Mouse (Mus musculus): ENCODE results near the gene Tmprss9. TPM values are rescaled to one million over a fixed set of nuclear protein-coding genes. Genes with fewer than 3 reads are reported as not detected.

Tmprss9 gene
- polyA plus RNA-seq (2012; rRNA removed), result 2.0 and 2.7 TPM in 2 replicates

DNA sequence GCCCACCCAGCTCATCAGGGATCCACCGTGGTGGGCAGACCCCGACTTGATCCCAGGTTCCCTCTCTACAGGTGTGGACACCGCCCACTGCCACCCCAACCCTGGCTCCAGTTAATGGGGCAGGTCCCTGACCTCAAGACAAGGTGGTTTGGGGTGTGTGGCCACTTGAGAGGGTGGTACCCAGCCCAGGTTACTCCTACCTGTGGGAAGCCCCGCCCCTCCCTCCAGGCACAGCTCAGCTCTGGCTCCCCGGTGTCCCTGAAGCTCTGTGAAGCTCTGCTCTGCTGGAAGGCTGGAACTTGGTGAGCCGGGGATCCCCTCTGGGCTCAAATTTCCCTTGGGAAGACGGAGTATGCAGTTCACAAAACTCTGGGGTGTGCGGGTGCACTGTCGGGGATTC, at the start of gene Tmprss9:
Gene Tmprss9 (plus strand): TSS at position 268 of the 400 bp plus-strand sequence.
- TF ChIP-seq CTCF (IDR thresholded peaks at IDR 0.05; ENCODE audit: control insufficient read depth, insufficient read depth, insufficient replicate concordance, low read depth, low read length), result no peak
- TF ChIP-seq POLR2A (IDR thresholded peaks at IDR 0.05; ENCODE audit: control insufficient read depth, low read depth, low read length), result no peak
- no peaks in the 10 kb centered on the region for H3K27me3 ChIP-seq (ENCODE audit: control insufficient read depth, insufficient read depth, low read length)
- no peak within 1 kb of the TSS for H3K27ac ChIP-seq (ENCODE audit: control insufficient read depth, insufficient read depth, low read depth, low read length)

DNA sequence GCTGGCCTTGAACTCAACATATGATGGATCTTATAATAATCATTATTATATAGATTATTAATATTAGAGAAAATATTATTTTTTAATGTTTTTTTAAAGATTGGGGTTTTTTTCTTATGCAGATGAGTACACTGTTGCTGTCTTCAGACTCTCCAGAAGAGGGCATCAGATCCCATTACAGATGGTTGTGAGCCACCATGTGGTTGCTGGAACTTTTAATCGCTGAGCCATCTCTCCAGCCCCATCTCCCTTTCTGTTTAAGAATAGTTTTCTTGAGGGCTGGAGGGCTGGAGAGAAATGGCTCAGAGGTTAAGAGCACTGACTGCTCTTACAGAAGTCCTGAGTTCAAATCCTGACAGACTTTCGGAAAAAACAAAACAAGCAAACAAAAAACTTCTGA, 49.7 kb upstream of the Tmprss9 start:
- H3K4me1 ChIP-seq (ENCODE audit: control insufficient read depth, insufficient read depth, low read length), result peaks cover 6% of the 10 kb centered on the region
- no peaks in the 10 kb centered on the region for H3K27me3 ChIP-seq (ENCODE audit: control insufficient read depth, insufficient read depth, low read length)
- no peak for TF ChIP-seq POLR2A (IDR thresholded peaks at IDR 0.05; ENCODE audit: control insufficient read depth, low read depth, low read length)
- no peak overlapping the region for H3K4me3 ChIP-seq (ENCODE audit: control insufficient read depth, low read depth, low read length)
- H3K27ac ChIP-seq (ENCODE audit: control insufficient read depth, insufficient read depth, low read depth, low read length), result no peak overlapping the region
- H3K36me3 ChIP-seq (ENCODE audit: control insufficient read depth, insufficient read depth, low read length), result no peaks in the 10 kb centered on the region

More for the DNA sequence above, at the start of gene Tmprss9:
- no peaks in the 10 kb centered on the region for H3K36me3 ChIP-seq (ENCODE audit: control insufficient read depth, insufficient read depth, low read length)
- H3K4me1 ChIP-seq (ENCODE audit: control insufficient read depth, insufficient read depth, low read length), result no peaks in the 10 kb centered on the region
- no peak within 1 kb of the TSS for H3K4me3 ChIP-seq (ENCODE audit: control insufficient read depth, low read depth, low read length)

DNA sequence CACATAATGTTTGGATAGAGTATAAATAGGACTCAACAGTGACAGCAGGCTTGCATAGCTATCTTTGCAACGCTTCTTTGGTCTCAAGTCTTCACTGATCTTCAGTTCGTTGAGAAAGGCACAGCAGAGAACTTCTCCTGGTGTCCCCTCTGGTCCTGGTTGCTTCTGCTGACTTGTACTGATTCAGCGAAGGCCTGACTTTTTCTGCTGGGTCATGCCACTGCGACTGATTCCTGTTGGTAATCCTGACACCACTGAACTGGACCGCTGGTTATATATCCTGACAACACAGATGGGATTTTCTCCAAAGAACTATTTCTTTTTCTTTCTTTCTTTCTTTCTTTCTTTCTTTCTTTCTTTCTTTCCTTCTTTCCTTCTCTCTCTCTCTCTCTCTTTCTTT, 49.1 kb upstream of the Tmprss9 start:
- H3K27me3 ChIP-seq (ENCODE audit: control insufficient read depth, insufficient read depth, low read length), result no peaks in the 10 kb centered on the region
- no peak overlapping the region for H3K27ac ChIP-seq (ENCODE audit: control insufficient read depth, insufficient read depth, low read depth, low read length)
- no peak overlapping the region for H3K4me3 ChIP-seq (ENCODE audit: control insufficient read depth, low read depth, low read length)
- peaks cover 6% of the 10 kb centered on the region for H3K4me1 ChIP-seq (ENCODE audit: control insufficient read depth, insufficient read depth, low read length)
- TF ChIP-seq CTCF (IDR thresholded peaks at IDR 0.05; ENCODE audit: control insufficient read depth, insufficient read depth, insufficient replicate concordance, low read depth, low read length), result no peak
- no peaks in the 10 kb centered on the region for H3K36me3 ChIP-seq (ENCODE audit: control insufficient read depth, insufficient read depth, low read length)

DNA sequence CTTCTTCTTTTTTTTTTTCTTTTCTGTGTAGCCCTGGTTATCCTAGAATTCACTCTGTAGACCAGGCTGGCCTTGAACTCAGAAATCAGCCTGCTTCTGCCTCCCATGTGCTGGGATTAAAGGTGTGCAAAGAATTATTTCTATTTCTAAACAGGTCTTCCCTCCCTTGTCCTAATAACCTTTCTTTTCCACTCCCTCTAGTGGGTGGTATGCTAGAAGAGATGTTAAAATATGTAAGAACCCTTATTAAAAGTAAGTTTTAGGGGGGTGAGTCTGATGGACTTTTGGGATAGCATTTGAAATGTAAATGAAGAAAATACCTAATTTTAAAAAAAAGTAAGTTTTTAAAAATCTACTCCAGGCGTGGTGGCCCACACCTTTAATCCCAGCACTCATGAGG, 48.3 kb upstream of the Tmprss9 start:
- Histone ChIP-seq H3K4me1 (ENCODE audit: control insufficient read depth, insufficient read depth, low read length) (peaks cover 8% of the 10 kb centered on the region), H3K36me3 (ENCODE audit: control insufficient read depth, insufficient read depth, low read length) (no peaks in the 10 kb centered on the region), H3K4me3 (ENCODE audit: control insufficient read depth, low read depth, low read length) (no peak overlapping the region), H3K27ac (ENCODE audit: control insufficient read depth, insufficient read depth, low read depth, low read length) (no peak overlapping the region), H3K27me3 (ENCODE audit: control insufficient read depth, insufficient read depth, low read length) (no peaks in the 10 kb centered on the region)
- TF ChIP-seq CTCF (IDR thresholded peaks at IDR 0.05; ENCODE audit: control insufficient read depth, insufficient read depth, insufficient replicate concordance, low read depth, low read length) (no peak), POLR2A (IDR thresholded peaks at IDR 0.05; ENCODE audit: control insufficient read depth, low read depth, low read length) (no peak)

DNA sequence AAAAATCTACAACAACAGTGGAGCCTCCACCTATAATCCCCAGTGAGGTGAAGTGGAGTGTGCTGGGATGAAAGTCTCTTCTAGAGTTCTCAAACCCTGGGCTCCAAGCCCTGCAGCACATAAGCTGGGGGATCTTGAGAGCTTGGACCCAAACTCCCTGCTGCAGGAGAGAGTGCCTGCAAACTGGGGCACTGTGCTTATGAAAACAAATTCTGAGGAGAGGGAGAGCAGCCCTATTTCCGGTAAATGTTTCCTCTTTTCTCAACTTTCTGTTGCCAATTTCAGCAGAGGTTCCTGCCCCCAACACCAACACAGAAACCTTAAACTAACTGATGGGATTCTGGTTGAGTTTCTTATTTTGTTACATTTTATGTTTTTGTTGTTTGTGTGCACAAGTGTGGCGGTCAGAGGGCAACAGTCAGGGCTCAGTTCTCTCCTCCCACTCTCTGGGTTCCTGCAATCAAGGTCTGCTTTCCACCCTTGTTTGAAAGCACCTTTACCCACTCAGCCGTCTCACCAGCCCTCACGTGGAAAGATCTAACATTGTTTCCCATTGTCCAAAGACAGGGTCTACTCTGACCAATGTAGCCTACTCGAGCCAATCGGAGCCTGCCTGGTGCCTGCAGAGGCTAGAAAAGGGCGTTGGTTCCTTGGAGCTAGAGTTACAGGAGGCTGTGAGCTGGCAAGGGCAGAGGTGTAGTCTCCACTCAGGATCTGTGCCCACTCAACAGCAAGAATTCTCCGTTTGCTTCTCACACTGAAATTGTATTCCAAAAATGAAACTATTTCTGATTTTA, 47.6 kb upstream of the Tmprss9 start:
- H3K27ac ChIP-seq (ENCODE audit: control insufficient read depth, insufficient read depth, low read depth, low read length), result peak overlapping the region; percentile 51
- H3K4me1 ChIP-seq (ENCODE audit: control insufficient read depth, insufficient read depth, low read length), result peaks cover 8% of the 10 kb centered on the region
- H3K27me3 ChIP-seq (ENCODE audit: control insufficient read depth, insufficient read depth, low read length), result no peaks in the 10 kb centered on the region
- peak overlapping the region; percentile 61 for H3K4me3 ChIP-seq (ENCODE audit: control insufficient read depth, low read depth, low read length)
- no peaks in the 10 kb centered on the region for H3K36me3 ChIP-seq (ENCODE audit: control insufficient read depth, insufficient read depth, low read length)
- TF ChIP-seq CTCF (IDR thresholded peaks at IDR 0.05; ENCODE audit: control insufficient read depth, insufficient read depth, insufficient replicate concordance, low read depth, low read length), result no peak
- 0 out of 2 replicates have a peak, but pooled peaks have one; percentile 26 for TF ChIP-seq POLR2A (IDR thresholded peaks at IDR 0.05; ENCODE audit: control insufficient read depth, low read depth, low read length)

DNA sequence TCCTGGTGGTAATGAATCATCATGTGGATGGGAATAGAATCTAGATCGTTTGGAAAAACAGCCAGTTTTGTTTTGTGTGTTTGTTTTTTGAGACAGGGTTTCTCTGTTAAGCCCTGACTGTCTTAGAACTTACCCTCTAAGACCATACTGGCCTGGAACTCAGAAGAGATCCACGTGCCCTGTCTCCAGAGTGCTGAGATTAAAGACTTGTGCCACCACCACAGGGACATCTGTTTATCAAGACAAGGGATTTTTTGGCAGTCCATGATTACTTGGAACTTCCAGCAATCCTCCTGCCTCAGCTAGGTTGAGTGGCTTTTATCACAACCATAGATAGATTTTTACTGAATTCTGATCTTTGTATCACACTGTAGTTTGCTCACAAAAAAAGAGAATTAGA, 46.8 kb upstream of the Tmprss9 start:
- peaks cover 8% of the 10 kb centered on the region for H3K4me1 ChIP-seq (ENCODE audit: control insufficient read depth, insufficient read depth, low read length)
- H3K27me3 ChIP-seq (ENCODE audit: control insufficient read depth, insufficient read depth, low read length), result no peaks in the 10 kb centered on the region
- H3K4me3 ChIP-seq (ENCODE audit: control insufficient read depth, low read depth, low read length), result peak overlapping the region; percentile 61
- no peak for TF ChIP-seq POLR2A (IDR thresholded peaks at IDR 0.05; ENCODE audit: control insufficient read depth, low read depth, low read length)
- no peaks in the 10 kb centered on the region for H3K36me3 ChIP-seq (ENCODE audit: control insufficient read depth, insufficient read depth, low read length)
- H3K27ac ChIP-seq (ENCODE audit: control insufficient read depth, insufficient read depth, low read depth, low read length), result peak overlapping the region; percentile 51

DNA sequence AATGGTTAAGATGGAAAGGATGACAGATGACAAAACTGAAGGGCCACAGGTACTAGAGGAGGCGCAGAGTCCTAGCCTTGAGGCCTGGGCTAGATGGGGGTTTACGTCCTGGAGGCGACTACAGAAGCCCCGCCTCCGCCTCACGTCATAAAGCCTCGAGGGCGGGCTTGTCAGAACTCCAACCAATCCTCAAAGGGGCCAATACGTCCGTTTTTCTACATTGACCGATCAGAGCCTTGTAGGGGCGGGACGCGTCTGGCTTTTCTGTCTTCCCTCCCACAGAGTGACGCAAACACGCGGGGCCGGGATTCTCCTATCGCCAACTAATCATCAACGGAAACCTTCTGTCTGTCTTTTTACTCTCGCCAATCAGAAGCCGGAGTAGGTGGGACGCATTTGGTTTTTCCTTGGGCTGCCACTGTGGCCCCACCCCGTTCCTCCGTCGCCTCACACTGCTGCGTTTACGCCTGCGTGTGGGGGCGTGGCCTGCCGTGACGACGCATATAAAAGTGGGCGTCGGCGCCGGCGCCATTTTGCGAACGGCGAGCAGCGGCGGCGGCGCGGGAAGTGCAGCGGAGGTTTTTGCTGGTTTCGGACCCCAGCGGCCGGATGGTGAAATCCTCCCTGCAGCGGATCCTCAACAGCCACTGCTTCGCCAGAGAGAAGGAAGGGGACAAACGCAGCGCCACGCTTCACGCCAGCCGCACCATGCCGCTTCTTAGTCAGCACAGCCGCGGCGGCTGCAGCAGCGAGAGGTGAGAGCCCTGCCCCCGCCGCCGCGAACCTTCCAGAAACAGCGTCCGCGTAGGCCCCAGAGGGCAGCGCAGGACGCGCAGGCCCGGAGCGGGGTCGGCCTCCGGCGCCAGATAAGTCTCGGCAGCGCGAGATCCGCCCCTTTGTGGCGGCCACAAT, 45.2 kb upstream of the Tmprss9 start, which contains the start of gene Oaz1:
Gene Oaz1 (plus strand): TSS at position 506 of the 912 bp plus-strand sequence.
- peak within 1 kb of the TSS; percentile 88 for H3K4me3 ChIP-seq (ENCODE audit: control insufficient read depth, low read depth, low read length)
- H3K27ac ChIP-seq (ENCODE audit: control insufficient read depth, insufficient read depth, low read depth, low read length), result peak within 1 kb of the TSS; percentile 97
- peaks cover 12% of the 10 kb centered on the region for H3K4me1 ChIP-seq (ENCODE audit: control insufficient read depth, insufficient read depth, low read length)
- peak; percentile 90 for TF ChIP-seq POLR2A (IDR thresholded peaks at IDR 0.05; ENCODE audit: control insufficient read depth, low read depth, low read length)
- TF ChIP-seq CTCF (IDR thresholded peaks at IDR 0.05; ENCODE audit: control insufficient read depth, insufficient read depth, insufficient replicate concordance, low read depth, low read length), result no peak
- H3K27me3 ChIP-seq (ENCODE audit: control insufficient read depth, insufficient read depth, low read length), result no peaks in the 10 kb centered on the region
- no peaks in the 10 kb centered on the region for H3K36me3 ChIP-seq (ENCODE audit: control insufficient read depth, insufficient read depth, low read length)

Data from testis, adult 2 months (tissue).